Mouse (Mus musculus) heart, adult 2 months (tissue): ENCODE data around the gene Plpp3. TPM values are rescaled to one million over a fixed set of nuclear protein-coding genes. Genes with fewer than 3 reads are reported as not detected.
A peak's percentile ranks its signal among the peaks of the same experiment; 100 is the strongest.

ENCODE experiments used
- DNase-seq, 2 experiments: peaks; one replicate each; pipeline ENCODE4 v3.0.0; 2021
- H3K27ac ChIP-seq: fragments of 200-600 bp; 2 replicates; pipeline ENCODE4 v1.8.1; 2022
- H3K27me3 ChIP-seq: fragments of 200-500 bp; 2 replicates; pipeline ENCODE4 v1.6.1; 2012; ENCODE audit warnings: mild to moderate bottlenecking, low read length, inconsistent platforms, mixed read lengths; ENCODE audit not compliant: control insufficient read depth, insufficient read depth
- H3K36me3 ChIP-seq: fragments of 200-500 bp; 2 replicates; pipeline ENCODE4 v1.6.1; 2012; ENCODE audit warnings: low read length, inconsistent platforms; ENCODE audit not compliant: control insufficient read depth, insufficient read depth
- H3K4me1 ChIP-seq: fragments of 200-500 bp; 2 replicates; pipeline ENCODE4 v1.6.1; 2011; ENCODE audit warnings: low read length; ENCODE audit not compliant: control insufficient read depth, insufficient read depth
- H3K4me3 ChIP-seq: fragments of 200-600 bp; 2 replicates; pipeline ENCODE4 v1.8.1; 2022
- H3K79me2 ChIP-seq: fragments of 200-500 bp; replicated peaks from 2 replicates; pipeline ENCODE4 v1.6.1; 2012; ENCODE audit warnings: mild to moderate bottlenecking, inconsistent platforms, low read length, moderate library complexity, mixed read lengths; ENCODE audit not compliant: control insufficient read depth, insufficient read depth
- H3K9ac ChIP-seq: fragments of 200-500 bp; 2 replicates; pipeline ENCODE4 v1.6.1; 2012; ENCODE audit warnings: low read depth, mild to moderate bottlenecking, control low read depth, inconsistent platforms, low read length, mixed read lengths
- CTCF ChIP-seq: fragments of 200-600 bp; IDR thresholded peaks from 2 replicates; pipeline ENCODE4 v1.8.1; 2022; ENCODE audit warnings: antibody characterized with exemption, mild to moderate bottlenecking, moderate library complexity
- EP300 ChIP-seq: fragments of 200-500 bp; IDR thresholded peaks from 2 replicates; pipeline ENCODE4 v1.6.1; 2011; ENCODE audit warnings: low read depth, low read length, control low read depth; ENCODE audit not compliant: insufficient read depth
- POLR2A ChIP-seq: fragments of 200-500 bp; IDR thresholded peaks from 2 replicates; pipeline ENCODE4 v1.6.1; 2011; ENCODE audit warnings: mild to moderate bottlenecking, low read depth, low read length, control low read depth; ENCODE audit not compliant: insufficient read depth
- WGBS: fragments of 180-500 bp; shearing (Covaris S2); methylation state at CpG from one replicate; pipeline ENCODE4 v1.1.7; 2018; 5-methylcytosine and 5-hydroxymethylcytosine counted together
- intact Hi-C: fragments of 180-260 bp; cut with DNase I; formaldehyde crosslinking; loops from one replicate; pipeline ENCODE4 v1.15.1; 2025
- polyA plus RNA-seq: library from polyadenylated mRNA; depleted of rRNA; stranded (reverse); fragments of >200 nt; gene quantifications from 2 replicates; pipeline ENCODE4 v1.2.3, GENCODE M21; 2012
- total RNA-seq, 2 experiments: library from RNA; stranded (reverse); gene quantifications; 2 replicates each; pipeline ENCODE4 v1.2.3; 2021

Plpp3 gene
- total and polyA plus RNA-seq, 3 experiments = 64.8 to 76.9 (median 74.0) TPM

DNA sequence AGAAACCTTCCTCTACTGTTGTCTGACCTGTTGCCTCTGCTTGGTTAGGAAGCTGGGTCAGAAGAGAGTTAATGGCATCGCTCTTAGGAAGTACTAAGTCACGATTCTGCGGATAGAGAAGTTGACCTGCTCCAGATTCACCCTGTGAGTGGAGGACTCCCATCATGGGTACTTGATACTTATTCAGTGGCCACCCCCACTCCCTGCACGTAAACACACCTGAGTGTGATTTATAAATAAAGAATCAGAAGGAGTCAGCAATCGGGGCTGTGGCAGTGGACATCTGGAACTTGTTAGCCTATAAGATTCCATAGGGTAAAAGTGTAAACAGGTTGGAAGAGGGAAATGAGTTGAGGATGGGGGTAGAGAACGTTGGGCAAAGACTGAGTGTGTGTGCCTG is 49.0 kb downstream of the Plpp3 start:
- intact Hi-C loops = no loop called here
- no peak overlapping the region; the same call in 1 of the 2 replicates for H3K27ac ChIP-seq

DNA sequence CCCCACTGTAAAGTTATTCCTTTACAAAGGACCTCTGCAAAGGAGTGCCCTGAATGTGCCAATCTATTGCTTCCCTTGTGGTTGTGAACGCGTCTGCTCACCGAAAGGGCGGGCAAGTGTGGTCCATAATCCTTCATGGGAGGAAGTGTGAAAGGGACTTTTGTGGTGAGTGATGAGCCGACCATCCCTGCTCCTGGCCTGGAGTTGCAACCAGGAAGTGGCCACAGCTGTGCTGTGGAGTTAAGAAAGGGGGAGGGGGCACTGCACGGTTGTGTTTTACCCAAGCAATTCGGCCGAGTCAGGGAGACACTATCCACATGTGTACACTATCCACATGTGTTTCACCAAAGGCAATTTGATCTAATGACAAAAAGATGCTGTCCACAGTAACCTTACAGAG is 49.8 kb downstream of the Plpp3 start:
- TF ChIP-seq CTCF = no peak
- TF ChIP-seq POLR2A = no peak
- no peak for TF ChIP-seq EP300

More for the DNA sequence above, 49.0 kb downstream of the Plpp3 start:
- Histone ChIP-seq H3K9ac (no peak overlapping the region), H3K27me3 (no peaks in the 10 kb centered on the region), H3K36me3 (peaks cover 24% of the 10 kb centered on the region), H3K4me3 (no peak overlapping the region), H3K4me1 (peaks cover 29% of the 10 kb centered on the region), H3K79me2 (no peaks in the 10 kb centered on the region; the same call in none of the 2 replicates)
- no peak for DNase-seq
- 78% methylated on average over 6 of the region's 6 CpGs for WGBS
- TF ChIP-seq CTCF = no peak
- no peak for TF ChIP-seq EP300
- TF ChIP-seq POLR2A = no peak

DNA sequence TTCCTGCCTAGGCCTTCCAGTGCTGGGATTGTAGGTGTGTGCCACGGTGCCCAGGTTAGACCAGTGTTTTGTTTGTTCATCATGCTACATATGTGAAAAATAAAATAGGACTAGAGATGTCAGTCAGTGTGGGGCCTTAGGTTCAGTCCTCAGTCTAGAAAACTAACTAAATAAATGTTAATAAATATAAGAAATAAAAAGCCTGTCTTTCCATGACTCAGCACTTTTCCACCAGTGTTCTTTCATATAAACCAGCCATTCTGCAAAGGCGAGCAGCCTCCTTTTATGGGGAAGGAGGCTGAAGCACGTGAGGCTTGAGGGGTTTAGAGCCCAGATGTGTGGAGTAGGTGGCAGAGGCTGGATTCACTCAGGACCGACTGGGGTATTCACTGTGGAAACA is 50.5 kb downstream of the Plpp3 start:
- no peak for TF ChIP-seq CTCF
- Histone ChIP-seq H3K4me3 (no peak overlapping the region), H3K27ac (peak overlapping the region; percentile 58; the same call in 1 of the 2 replicates), H3K36me3 (peaks cover 24% of the 10 kb centered on the region), H3K27me3 (no peaks in the 10 kb centered on the region), H3K9ac (no peak overlapping the region), H3K79me2 (peaks cover 1% of the 10 kb centered on the region), H3K4me1 (peaks cover 25% of the 10 kb centered on the region)
- intact Hi-C loops = no loop called here
- WGBS = 92% methylated on average over 4 of the region's 4 CpGs
- no peak for DNase-seq

More for the DNA sequence above, 49.8 kb downstream of the Plpp3 start:
- Histone ChIP-seq H3K79me2 (peaks cover 1% of the 10 kb centered on the region), H3K4me3 (no peak overlapping the region), H3K9ac (no peak overlapping the region), H3K27me3 (no peaks in the 10 kb centered on the region), H3K4me1 (peaks cover 27% of the 10 kb centered on the region), H3K36me3 (peaks cover 24% of the 10 kb centered on the region), H3K27ac (peak overlapping the region; percentile 58)
- WGBS = 26% methylated on average over 8 of the region's 8 CpGs
- intact Hi-C loops = no loop called here
- DNase-seq = peak in 1 of 2 experiments; percentile 30

DNA sequence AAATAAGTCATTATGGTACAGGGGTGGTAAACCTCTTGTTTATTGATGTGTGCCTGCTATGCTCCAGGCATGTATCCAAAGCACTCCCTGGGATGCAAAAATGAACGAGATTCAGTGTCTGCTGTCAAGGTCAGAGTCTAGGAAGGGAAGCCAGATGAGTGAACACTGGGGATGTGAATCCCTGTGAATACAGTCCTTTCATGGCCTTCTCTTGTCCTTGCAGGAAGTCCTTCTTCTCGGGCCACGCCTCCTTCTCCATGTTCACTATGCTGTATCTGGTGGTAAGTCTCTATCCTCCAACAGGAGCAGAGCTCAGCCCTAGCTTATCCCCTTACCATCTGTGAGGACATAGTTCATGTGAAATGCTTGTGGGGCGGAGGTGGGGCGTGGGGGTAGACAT is 51.8 kb downstream of the Plpp3 start:
- Histone ChIP-seq H3K4me1 (peaks cover 24% of the 10 kb centered on the region), H3K27ac (no peak overlapping the region), H3K9ac (no peak overlapping the region), H3K4me3 (no peak overlapping the region), H3K36me3 (peaks cover 21% of the 10 kb centered on the region), H3K79me2 (peaks cover 1% of the 10 kb centered on the region), H3K27me3 (no peaks in the 10 kb centered on the region)
- intact Hi-C loops = no loop called here
- TF ChIP-seq CTCF (no peak), EP300 (no peak), POLR2A (no peak)
- no peak for DNase-seq
- 81% methylated on average over 5 of the region's 5 CpGs for WGBS

DNA sequence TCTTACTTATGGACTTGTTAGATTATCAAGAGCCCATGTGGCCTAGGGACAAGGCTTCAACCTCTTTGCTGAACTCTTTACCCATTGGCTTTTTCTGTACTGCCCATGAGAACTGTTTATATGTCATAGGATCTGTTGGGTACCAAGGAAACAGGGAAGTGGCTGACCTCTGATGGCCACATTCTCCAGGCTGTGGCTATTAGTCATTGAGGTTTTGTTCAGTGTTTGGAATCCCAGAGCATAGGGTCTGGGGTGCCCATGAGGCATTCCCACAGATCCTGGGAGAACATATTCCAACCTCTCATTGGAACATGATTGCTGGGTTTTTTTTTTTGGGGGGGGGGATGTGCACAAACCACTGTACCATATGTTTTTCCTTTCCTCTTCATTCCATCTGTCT is 56.2 kb downstream of the Plpp3 start:
- Histone ChIP-seq H3K36me3 (peaks cover 30% of the 10 kb centered on the region), H3K79me2 (peaks cover 1% of the 10 kb centered on the region; the same call in 1 of the 2 replicates), H3K27me3 (no peaks in the 10 kb centered on the region), H3K4me3 (no peak overlapping the region), H3K27ac (no peak overlapping the region), H3K9ac (no peak overlapping the region), H3K4me1 (peaks cover 18% of the 10 kb centered on the region)
- DNase-seq = no peak
- intact Hi-C loops = no loop called here
- TF ChIP-seq CTCF (no peak), EP300 (no peak), POLR2A (no peak)

DNA sequence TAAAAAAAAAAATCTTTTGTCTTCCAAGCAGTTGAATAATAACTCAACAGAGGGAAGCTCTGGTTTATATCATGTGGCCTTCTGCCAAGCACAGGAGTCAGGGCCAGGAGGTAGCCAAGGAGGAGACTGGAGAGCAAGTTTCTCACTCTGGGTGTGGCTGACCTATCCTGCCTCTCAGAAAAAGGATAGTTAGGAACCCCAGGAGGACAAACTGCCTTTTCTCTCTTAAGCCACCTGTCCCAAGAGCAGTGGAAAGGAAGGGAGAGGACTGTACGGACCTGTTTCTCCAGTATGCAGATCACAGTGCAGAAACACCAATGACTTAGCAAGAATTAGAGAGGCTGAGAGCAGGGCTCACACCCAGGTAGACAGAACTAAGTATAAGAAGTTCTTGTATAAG is 57.3 kb downstream of the Plpp3 start:
- intact Hi-C loops = no loop called here
- TF ChIP-seq POLR2A = no peak
- no peak for TF ChIP-seq CTCF
- TF ChIP-seq EP300 = no peak
- H3K36me3 ChIP-seq = peaks cover 32% of the 10 kb centered on the region
- peak in 1 of 2 experiments; percentile 54 for DNase-seq
- WGBS = 61% methylated on average over 1 of the region's 1 CpGs
- no peak overlapping the region for H3K9ac ChIP-seq
- H3K4me3 ChIP-seq = no peak overlapping the region
- peaks cover 18% of the 10 kb centered on the region for H3K4me1 ChIP-seq
- H3K27ac ChIP-seq = peak overlapping the region; percentile 36
- H3K79me2 ChIP-seq = 0 out of 2 replicates have a peak, but pooled peaks cover 1% of the 10 kb centered on the region
- H3K27me3 ChIP-seq = no peaks in the 10 kb centered on the region
